Mouse (Mus musculus) erythroblast, embryonic 14.5 days (primary cell): ENCODE data around the gene Dmrt3. TPM values are rescaled to one million over a fixed set of nuclear protein-coding genes. Genes with fewer than 3 reads are reported as not detected.

Experiments
- H3K27me3 ChIP-seq: 2 replicates; pipeline ENCODE4 v1.6.1; 2012; ENCODE audit warnings: inconsistent platforms; ENCODE audit not compliant: control insufficient read depth
- H3K36me3 ChIP-seq: 2 replicates; pipeline ENCODE4 v1.6.1; 2012; ENCODE audit warnings: mild to moderate bottlenecking, inconsistent platforms; ENCODE audit not compliant: control insufficient read depth
- H3K4me1 ChIP-seq: 2 replicates; pipeline ENCODE4 v1.6.1; 2012; ENCODE audit warnings: inconsistent platforms; ENCODE audit not compliant: control insufficient read depth
- H3K4me3 ChIP-seq: replicated peaks from 2 replicates; pipeline ENCODE3; 2012; ENCODE audit warnings: moderate library complexity, mild to moderate bottlenecking, inconsistent platforms
- H3K9me3 ChIP-seq: 2 replicates; pipeline ENCODE4 v1.6.1; 2012; ENCODE audit warnings: low read length, inconsistent platforms, mixed read lengths; ENCODE audit not compliant: control insufficient read depth
- GATA1 ChIP-seq: IDR thresholded peaks from 2 replicates; pipeline ENCODE4 v1.6.1; 2012; ENCODE audit warnings: low read length, inconsistent platforms, mixed read lengths
- TAL1 ChIP-seq: IDR thresholded peaks from 3 replicates; pipeline ENCODE4 v1.6.1; 2012; ENCODE audit warnings: low read length, inconsistent platforms, mixed read lengths
- polyA plus RNA-seq: library from polyadenylated mRNA; stranded (reverse); fragments of >175 nt; gene quantifications from 2 replicates; pipeline ENCODE4 v1.2.3, GENCODE M21; 2012

Gene Dmrt3
- polyA plus RNA-seq, 1 experiment = not detected

DNA sequence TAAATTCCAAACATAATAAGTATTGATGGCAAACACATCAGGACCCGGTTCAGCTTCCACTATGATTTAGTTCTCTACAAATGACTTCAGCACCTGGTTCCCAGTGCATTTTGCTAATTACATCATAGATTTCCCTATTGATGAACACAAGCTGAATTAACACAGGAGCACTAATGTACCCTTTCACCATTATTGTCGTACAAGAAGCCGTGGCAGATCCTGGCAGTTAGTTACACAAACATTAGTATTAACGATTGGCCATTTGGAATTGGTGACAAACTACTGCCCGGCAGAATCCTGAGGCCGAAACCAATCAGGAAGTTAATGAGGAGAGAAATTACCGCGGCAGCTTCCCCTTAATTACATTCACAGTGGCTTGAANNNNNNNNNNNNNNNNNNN, 8.1 kb upstream of the Dmrt3 start:
- no peak overlapping the region for H3K4me3 ChIP-seq
- H3K27me3 ChIP-seq = peaks cover 83% of the 10 kb centered on the region
- H3K4me1 ChIP-seq = no peaks in the 10 kb centered on the region; the same call in 1 of the 2 replicates
- TF ChIP-seq GATA1 (no peak), TAL1 (no peak)
- H3K36me3 ChIP-seq = no peaks in the 10 kb centered on the region
- H3K9me3 ChIP-seq = peaks cover 5% of the 10 kb centered on the region; the same call in 1 of the 2 replicates

DNA sequence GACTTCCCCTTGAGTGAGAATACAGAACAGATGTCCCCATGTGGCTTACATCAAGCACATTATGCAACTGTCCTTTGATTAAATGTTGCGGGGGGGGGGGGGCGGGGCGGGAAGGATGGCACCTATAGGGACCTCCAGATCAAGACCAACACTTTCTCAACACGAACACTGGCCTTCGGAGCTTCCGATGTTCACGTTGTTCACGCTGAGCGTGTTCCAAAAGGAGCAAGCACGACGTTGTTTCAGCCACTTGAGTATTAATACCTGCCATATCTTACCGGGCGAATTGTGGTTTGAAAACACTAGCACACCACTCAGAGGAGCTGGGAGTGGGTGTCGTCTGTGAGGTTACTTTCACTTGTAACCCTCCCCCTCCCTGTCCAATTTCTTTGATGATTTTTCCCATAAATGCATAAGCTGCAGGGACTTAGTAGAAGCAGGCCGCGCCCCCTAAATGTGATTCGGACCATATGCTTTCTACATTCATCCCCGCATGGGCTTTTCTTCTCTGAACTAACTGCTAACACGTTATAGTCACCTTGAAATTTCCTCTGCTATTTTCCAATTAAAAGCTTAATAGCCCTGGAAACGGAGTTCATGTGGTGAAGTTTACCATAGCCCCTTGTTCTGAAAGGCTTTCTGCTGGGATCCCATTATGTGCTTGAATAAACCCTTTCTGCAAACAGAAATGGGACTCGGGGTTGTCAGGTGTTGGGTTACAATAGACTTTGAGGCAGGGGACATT, 2.5 kb upstream of the Dmrt3 start:
- H3K4me1 ChIP-seq = no peaks in the 10 kb centered on the region
- H3K36me3 ChIP-seq = no peaks in the 10 kb centered on the region
- TF ChIP-seq GATA1 (no peak), TAL1 (no peak)
- H3K9me3 ChIP-seq = peaks cover 5% of the 10 kb centered on the region; the same call in 1 of the 2 replicates
- H3K27me3 ChIP-seq = peaks cover 100% of the 10 kb centered on the region
- H3K4me3 ChIP-seq = no peak overlapping the region

DNA sequence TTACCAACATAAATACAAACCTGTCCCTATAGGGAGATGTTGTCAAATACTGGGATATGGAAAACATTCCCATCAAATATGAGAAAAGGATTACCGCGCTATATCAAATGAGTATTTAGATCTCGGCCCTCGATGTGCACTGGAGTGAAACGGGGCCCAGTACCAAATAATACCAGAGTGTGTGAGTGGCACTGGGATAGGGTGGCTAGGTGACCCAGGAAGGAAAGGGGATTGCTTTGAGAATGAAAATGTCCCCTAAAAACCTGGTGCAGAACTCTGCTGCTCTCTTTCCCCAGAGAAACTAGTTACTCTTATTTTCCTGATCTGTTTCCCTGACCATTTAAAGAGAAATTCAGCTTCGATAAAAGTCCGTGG, 1.9 kb upstream of the Dmrt3 start:
- TF ChIP-seq TAL1 (no peak), GATA1 (no peak)
- peaks cover 5% of the 10 kb centered on the region; the same call in 1 of the 2 replicates for H3K9me3 ChIP-seq
- peaks cover 100% of the 10 kb centered on the region for H3K27me3 ChIP-seq
- H3K4me3 ChIP-seq = no peak overlapping the region
- no peaks in the 10 kb centered on the region for H3K36me3 ChIP-seq
- no peaks in the 10 kb centered on the region for H3K4me1 ChIP-seq

DNA sequence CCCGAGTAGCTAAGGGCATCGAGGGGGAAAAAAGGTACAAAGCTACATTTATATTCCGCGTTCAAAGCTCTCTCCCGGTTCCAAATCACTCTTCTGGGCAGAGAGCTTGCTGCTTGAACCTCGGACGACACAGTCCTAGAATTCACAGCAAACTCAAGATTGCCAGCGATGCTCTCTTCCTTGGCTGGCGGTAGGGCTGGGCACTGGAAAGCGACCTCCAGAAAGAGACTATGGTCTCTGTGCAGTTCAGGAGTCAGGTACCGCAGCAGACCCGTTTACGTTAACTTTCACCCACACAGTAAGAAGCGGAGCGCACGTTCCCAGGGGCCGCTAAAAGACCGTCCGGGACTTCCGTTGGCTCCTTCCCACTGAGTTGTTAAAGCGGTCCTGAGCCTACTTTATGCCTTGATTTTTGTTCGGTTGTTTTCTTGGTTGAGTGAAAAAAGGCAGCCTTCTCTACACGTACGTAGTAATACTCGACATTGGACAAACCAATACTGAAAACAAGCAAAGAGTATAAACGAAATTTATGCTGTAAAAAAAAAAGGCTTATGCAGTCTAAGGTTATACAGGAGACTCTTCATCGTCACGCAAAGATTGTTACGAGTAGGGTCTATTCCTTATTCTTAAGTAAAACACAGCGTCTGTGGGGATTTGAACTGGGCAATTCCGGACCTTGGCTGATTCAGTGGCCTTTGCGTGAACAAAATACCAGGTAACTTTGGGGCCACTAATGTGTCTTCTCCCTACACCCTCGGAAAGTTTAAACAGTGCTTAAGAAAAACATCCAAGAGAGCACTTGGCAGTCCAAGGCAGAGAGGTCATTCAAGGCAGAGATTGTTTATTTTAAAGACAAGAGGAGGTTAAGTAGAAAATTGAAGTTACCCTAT, 895 bp upstream of the Dmrt3 start:
- Histone ChIP-seq H3K4me1 (no peaks in the 10 kb centered on the region), H3K9me3 (peaks cover 5% of the 10 kb centered on the region; the same call in 1 of the 2 replicates), H3K4me3 (no peak overlapping the region), H3K36me3 (no peaks in the 10 kb centered on the region), H3K27me3 (peaks cover 98% of the 10 kb centered on the region)
- TF ChIP-seq TAL1 (no peak), GATA1 (no peak)

DNA sequence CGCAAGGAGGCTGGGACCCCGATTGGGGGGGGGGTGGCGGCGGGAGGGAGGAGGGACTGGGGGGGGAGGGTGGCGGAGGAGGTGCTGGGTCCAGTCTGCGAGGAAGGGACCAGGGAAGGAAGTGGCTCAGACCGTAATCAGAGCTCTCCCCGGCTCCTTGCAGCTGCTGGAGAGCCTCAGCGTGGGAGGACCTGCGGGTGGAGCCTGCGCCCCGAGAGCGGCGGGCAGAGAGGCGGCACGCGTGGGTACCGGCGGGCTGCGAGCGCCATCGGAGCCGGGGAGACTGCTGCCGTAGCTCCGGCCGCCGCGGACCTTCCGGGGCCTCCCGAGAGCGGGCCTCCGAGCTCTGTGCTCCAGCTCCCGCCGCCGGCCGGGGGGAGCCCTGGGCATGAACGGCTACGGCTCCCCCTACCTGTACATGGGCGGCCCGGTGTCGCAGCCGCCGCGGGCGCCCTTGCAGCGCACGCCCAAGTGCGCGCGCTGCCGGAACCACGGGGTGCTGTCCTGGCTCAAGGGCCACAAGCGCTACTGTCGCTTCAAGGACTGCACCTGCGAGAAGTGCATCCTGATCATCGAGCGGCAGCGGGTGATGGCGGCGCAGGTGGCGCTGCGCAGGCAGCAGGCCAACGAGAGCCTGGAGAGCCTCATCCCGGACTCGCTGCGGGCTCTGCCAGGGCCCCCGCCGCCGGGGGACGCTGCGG, 460 bp downstream of the Dmrt3 start:
- Histone ChIP-seq H3K4me3 (no peak overlapping the region), H3K9me3 (peaks cover 4% of the 10 kb centered on the region; the same call in 1 of the 2 replicates), H3K27me3 (peaks cover 96% of the 10 kb centered on the region), H3K4me1 (no peaks in the 10 kb centered on the region), H3K36me3 (no peaks in the 10 kb centered on the region)
- no peak for TF ChIP-seq GATA1
- no peak for TF ChIP-seq TAL1

DNA sequence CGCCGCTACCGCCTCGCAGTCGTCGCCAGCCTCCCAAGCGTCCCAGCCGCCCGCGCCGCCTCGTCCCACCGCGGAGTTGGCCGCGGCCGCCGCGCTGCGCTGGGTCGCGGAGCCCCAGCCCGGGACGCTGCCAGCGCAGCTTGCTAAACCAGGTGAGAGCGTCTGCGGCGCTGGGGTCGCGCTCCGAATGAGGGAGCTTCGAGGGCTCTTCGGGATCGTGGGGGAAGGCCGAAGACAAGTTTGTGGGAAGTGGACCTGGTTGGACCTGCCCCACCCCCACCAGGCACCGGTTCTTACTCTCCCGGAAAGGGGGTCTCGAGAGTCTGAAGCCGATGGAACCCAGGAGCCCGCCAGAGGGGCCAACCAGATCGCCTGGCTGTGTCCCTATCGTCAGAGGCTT, 1.0 kb downstream of the Dmrt3 start:
- no peak overlapping the region for H3K4me3 ChIP-seq

DNA sequence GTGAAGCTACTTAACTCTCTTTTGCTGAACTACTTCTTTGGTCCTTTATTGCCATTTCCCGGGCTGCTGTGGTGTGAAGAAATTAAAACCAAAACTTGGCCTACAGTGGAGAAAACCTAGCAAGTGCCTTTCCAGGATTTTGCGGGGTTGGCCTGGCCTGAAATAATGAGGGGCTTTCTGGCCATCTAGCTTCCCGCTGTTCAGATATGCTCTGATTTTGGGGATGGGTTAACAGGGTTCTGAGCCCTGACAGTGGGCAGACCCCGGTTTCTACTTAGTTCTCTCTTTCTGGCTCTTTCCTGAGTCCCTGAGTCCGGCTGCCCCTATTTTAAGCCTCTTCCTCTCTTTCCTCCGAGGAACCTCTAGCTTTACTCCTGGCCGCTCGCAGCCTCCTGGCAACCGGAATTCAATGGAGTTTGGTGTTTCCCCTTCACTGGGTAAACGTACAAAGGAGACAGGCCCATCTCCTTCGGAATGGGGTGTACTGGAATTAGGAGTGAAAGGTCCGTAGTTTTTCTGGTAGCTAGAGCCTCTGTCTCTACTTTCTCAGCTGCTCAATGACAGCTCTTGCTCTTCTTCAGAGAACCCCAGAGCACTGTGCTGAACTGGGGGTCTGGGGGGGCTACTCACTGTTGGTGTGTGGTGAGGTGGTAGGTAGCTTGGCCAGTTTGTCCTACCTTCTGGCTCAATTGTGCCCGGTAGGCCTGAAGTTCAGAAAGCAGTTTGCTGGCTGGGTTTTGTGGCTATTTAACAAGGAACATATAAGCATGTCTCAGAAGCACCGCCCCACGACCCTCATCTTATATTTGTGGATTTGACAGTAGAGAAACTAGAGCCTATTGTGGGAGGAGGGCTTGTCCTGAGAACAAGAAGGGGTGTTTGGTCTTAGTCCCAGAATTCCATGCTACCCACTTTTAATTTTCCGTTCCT, 2.0 kb downstream of the Dmrt3 start:
- no peaks in the 10 kb centered on the region; the same call in 1 of the 2 replicates for H3K9me3 ChIP-seq
- H3K4me3 ChIP-seq = no peak overlapping the region
- H3K36me3 ChIP-seq = no peaks in the 10 kb centered on the region
- H3K27me3 ChIP-seq = peaks cover 95% of the 10 kb centered on the region
- no peaks in the 10 kb centered on the region for H3K4me1 ChIP-seq
- TF ChIP-seq GATA1 = no peak
- no peak for TF ChIP-seq TAL1

More for the DNA sequence above, 1.0 kb downstream of the Dmrt3 start:
- H3K36me3 ChIP-seq = no peaks in the 10 kb centered on the region
- H3K4me1 ChIP-seq = no peaks in the 10 kb centered on the region
- TF ChIP-seq GATA1 (no peak), TAL1 (no peak)
- H3K9me3 ChIP-seq = no peaks in the 10 kb centered on the region; the same call in 1 of the 2 replicates
- peaks cover 96% of the 10 kb centered on the region for H3K27me3 ChIP-seq

DNA sequence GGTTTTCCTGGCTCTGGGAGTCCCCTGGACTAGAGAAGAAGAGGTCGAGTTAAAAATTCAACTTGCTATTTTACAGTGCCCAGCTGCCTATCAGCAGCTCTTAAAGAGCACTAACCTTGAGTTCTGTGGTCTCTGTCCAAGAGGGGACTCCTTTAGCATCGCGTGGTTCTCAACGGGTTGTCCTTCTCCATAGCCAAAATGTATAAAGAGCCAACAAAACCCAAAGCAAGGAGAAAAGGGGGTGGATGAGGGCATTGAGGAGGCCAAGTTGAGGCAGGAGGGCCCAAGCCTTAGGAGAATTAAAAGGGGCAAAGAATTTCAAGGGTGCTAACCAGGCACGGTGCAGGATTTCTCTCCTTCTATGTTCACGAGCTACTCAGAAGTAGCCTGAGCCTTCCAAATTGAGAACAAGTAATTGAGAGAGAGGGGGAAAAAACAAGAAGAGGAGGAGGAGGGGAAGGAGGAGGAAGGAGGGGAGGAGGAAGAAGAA, 2.8 kb downstream of the Dmrt3 start:
- TF ChIP-seq GATA1 (no peak), TAL1 (no peak)
- no peaks in the 10 kb centered on the region for H3K4me1 ChIP-seq
- H3K27me3 ChIP-seq = peaks cover 89% of the 10 kb centered on the region
- H3K4me3 ChIP-seq = no peak overlapping the region
- H3K36me3 ChIP-seq = no peaks in the 10 kb centered on the region
- H3K9me3 ChIP-seq = no peaks in the 10 kb centered on the region; the same call in 1 of the 2 replicates
